Mouse (Mus musculus): Measurements from ENCODE around the gene Gtf2e1.

GRCm38 (mm10) chr16:37506751-37507150 lies 32.8 kb downstream of the Gtf2e1 start:
- TF ChIP-seq EP300 (IDR thresholded peaks at IDR 0.05; ENCODE audit: low read length) = no peak
- TF ChIP-seq CTCF (conservative IDR thresholded peaks at IDR 0.05 in 1 of 2, IDR thresholded peaks at IDR 0.05 in 1 of 2; ENCODE audit: low read depth in 2 of 2, low read length in 2 of 2) = no peak
- no peak for TF ChIP-seq TCF12 (IDR thresholded peaks at IDR 0.05; ENCODE audit: low read depth, low read length)
- no peak for TF ChIP-seq ELF1 (IDR thresholded peaks at IDR 0.05; ENCODE audit: low read depth, low read length)
- TF ChIP-seq MAX (IDR thresholded peaks at IDR 0.05; ENCODE audit: low read length) = no peak
- TF ChIP-seq POLR2A (IDR thresholded peaks at IDR 0.05; ENCODE audit: low read depth, low read length) = no peak
- no peak for TF ChIP-seq ZC3H11A (IDR thresholded peaks at IDR 0.05; ENCODE audit: low read depth, low read length)
- no peak for TF ChIP-seq JUN (IDR thresholded peaks at IDR 0.05; ENCODE audit: insufficient read depth, low read depth, low read length)
- no peak for TF ChIP-seq ZMIZ1 (IDR thresholded peaks at IDR 0.05; ENCODE audit: low read depth, low read length)
- TF ChIP-seq CHD2 (IDR thresholded peaks at IDR 0.05; ENCODE audit: low read length) = no peak
- TF ChIP-seq IRF4 (IDR thresholded peaks at IDR 0.05; ENCODE audit: low read depth, low read length) = no peak
- TF ChIP-seq RCOR1 (conservative IDR thresholded peaks at IDR 0.05; ENCODE audit: low read depth, low read length) = no peak
- TF ChIP-seq SIN3A (IDR thresholded peaks at IDR 0.05; ENCODE audit: low read length) = no peak
